In the genomic region with DNA sequence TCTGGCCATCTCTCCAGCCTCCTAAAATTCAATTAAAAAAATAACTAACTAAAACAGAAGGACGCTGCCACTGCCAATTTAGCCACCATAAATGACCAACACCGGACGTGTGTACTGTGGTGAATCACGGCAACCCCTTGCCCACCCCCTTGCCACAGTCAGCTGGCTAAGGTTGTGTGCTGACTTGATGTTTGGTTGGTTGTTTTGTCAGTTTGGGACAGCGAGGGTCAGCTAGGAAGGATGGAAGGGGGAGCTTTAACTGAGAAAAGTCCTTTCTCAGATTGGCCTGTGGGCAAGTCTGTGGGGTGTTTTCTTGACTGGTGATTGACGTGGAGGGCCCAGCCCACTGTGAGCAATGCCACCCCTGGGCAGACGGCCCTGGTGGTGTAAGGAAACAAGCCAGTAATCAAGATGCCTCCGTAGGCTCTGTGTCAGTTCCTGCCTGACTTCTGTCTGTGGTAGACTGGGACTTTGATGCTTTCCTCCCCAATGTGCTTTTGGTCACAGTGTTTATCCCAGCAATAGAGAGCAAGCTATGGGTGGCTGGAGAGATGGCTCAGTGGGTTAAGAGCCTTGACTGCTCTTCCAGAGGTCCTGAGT, we compare ENCODE assay signal across 16 mouse cellular contexts.
"Had no signal": no experiment of that assay in that cellular context is flagged by ENCODE, and none has a peak within 500 bp of the region (broad histone marks: within the 10 kb centered on the region; RNA-seq: fewer than 3 reads in every experiment).

No protein-coding gene starts in this region.

- H3K4me3 ChIP-seq: midbrain, embryonic 10.5 days; midbrain, embryonic 12.5 days; myocyte; neural tube, embryonic 13.5 days; neural tube, embryonic 15.5 days; stomach, embryonic 15.5 days had no signal

- H3K27me3 ChIP-seq: midbrain, embryonic 12.5 days; neural tube, embryonic 13.5 days; neural tube, embryonic 15.5 days; stomach, embryonic 15.5 days had no signal

- H3K27ac ChIP-seq: midbrain, embryonic 10.5 days; midbrain, embryonic 12.5 days; neural tube, embryonic 13.5 days; neural tube, embryonic 15.5 days; stomach, embryonic 15.5 days; stomach, postnatal 0 days had no signal

- H3K9ac ChIP-seq: lung, embryonic 14.5 days; midbrain, embryonic 12.5 days; neural tube, embryonic 13.5 days; neural tube, embryonic 15.5 days; stomach, embryonic 15.5 days had no signal

- H3K9me3 ChIP-seq: midbrain, embryonic 10.5 days; midbrain, embryonic 12.5 days; neural tube, embryonic 13.5 days; neural tube, embryonic 15.5 days; stomach, embryonic 15.5 days had no signal

- H3K4me2 ChIP-seq: lung, embryonic 14.5 days; midbrain, embryonic 12.5 days; neural tube, embryonic 13.5 days; neural tube, embryonic 15.5 days; stomach, embryonic 15.5 days had no signal

- DNase-seq: lung, adult 18-20 months; lung, embryonic 14.5 days; lung, postnatal 10 days; lung, postnatal 4 days; retina, postnatal 1 day; right cerebral cortex, adult 18-20 months; thymus, adult 2 months; thymus, postnatal 25 days; thymus, postnatal 4 days had no signal

- H3K36me3 ChIP-seq: midbrain, embryonic 10.5 days; midbrain, embryonic 12.5 days; neural tube, embryonic 13.5 days; neural tube, embryonic 15.5 days; stomach, embryonic 15.5 days had no signal

- H3K4me1 ChIP-seq: stomach, embryonic 15.5 days had no signal
